Mouse (Mus musculus) liver (tissue): ENCODE measurements around the gene Ep400.

Experiments
- DNase-seq: peaks from one replicate; pipeline ENCODE4 v3.0.0-alpha.2; 2020; ENCODE audit warnings: mixed read lengths

The Ep400 gene

DNA sequence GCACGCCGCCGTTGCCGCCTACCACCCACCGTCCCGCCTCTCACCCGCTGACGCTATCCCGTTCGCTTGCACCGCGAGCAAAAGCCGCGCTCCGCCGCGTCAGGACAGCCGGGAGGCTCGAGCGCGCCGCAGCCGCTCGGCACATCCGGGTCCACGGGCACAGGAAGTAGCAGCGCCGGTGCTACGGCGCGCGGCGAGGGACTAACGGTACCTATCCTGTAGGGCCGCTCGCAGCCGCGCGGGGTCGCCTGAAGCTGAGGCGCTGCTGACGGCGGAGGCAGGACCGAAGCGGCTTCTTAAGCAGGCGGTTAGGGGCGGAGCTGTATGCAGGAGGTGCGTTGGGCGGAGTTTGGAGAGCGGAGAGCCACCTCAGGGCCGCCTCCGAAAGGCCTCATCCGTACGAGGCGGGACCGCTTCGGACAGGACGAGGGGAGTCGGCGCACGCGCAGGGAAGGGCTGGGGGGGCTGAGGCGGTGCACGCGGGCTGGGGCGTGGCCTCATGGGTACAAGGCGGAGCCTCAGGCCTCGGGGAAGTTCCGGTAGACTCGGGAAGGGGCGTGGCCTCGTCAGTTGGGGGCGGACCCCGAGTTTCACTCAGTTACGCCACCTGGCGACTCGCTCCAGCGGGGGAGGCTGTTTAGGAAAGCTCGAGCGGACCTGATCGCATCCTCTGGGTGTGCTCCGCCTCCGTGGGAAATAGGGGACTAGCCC, at the start of gene Ep400:
TSS of gene Ep400 (minus strand) at position 270 of the 711 bp plus-strand sequence.
- DNase-seq = peak; percentile 100

DNA sequence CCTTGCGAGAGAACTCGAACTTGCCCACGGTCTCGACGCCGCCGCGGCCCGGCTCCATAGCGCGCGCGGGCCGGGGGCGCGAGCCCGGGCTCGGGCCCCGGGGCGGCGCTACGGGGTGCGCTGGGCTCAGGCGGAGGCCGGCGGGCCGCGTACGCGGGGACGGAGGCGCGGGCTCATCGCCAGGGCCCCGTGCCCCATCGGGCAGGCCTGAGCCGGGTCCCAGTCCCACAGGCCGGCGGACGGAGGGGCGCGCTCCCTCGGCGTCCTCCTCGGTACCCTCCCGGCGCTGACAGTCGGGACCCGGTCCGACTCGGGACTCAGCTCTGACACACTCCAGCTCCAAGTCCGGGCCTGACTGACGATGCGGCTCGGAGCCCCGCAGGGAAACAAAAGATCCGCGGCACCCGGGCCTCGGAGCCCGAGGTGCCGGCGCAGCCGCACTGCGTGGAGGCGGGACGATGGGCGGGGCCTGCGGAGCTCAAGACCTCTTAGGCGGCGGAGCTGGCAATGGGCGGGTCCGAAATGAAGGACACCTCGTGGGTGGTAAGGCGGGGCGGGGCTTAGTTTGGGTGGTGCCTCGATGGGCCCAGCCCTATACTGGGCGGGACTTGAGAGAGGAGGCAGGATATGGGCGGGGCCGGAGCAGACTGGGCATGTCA, 39.3 kb upstream of the Ep400 start, which contains the start of gene Ulk1:
TSS of gene Ulk1 (minus strand) at position 431 of the 659 bp plus-strand sequence.
- peak; percentile 100 for DNase-seq

DNA sequence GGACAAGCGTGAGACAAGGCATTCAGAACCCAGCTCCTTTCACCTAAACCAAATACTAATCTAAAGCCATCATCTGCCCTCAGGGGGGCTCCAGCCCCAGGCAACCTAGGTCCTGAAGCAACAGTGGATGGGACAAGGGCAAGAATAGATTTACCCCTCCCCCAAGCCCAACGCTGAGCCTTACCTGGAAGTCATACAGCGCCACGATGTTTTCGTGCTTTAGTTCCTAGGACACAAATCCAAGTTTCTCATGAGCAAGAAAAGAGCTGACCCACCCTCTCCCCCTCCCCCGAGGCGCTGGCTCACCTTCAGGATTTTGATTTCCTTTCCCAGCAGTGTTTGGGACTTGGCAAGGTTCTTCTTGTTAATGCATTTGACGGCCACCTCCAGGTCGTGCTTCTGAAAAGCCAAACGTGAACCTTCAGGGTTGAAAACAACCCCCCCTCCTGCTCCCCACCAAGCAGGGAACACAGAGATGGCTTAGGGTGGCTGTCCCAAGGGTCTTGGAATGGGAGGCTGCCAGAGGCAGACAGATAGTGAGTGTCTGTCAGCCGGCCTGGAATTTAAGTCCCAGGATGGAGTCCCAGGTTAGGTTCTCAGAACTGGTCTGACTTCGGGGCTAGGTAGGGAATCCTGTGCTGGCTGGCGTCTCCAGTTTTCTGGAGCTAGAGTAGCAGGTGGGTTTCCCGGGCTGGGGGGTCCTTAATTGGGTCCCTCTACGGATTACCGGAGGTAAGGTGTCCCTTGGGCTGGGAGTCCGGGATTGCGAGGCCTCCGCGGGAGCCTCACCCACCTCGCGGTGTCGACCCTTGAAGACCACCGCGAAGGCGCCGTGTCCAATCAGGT, 38.5 kb upstream of the Ep400 start:
- DNase-seq = no peak

DNA sequence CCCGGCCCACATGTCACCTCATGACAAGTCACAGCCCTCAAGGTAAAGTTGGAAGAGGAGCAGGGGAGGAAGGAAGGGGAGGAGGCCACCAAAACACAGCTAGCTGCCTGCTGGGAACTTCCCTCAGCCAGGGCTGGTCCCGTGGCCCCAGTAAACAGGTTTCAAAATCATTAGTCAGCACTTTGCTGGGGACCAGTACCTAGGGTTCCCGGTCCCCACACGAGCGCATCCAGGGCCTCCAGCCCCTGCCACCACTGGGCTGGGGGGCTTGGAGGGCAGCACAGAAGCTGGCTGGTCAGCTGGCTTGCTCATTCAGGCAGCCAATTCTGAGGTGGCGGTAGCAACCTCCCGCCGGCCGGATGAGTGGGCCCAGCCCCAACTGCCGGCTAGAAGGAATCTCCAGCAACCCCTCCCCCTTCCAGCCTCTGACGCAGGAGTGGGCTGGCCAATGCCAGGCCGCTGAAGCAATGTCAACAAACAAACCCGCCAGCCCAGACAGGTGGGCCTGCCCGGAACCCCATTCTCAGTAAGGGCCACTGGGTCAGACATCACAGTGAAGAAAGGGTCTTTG, 37.6 kb upstream of the Ep400 start:
- DNase-seq = peak; percentile 91

DNA sequence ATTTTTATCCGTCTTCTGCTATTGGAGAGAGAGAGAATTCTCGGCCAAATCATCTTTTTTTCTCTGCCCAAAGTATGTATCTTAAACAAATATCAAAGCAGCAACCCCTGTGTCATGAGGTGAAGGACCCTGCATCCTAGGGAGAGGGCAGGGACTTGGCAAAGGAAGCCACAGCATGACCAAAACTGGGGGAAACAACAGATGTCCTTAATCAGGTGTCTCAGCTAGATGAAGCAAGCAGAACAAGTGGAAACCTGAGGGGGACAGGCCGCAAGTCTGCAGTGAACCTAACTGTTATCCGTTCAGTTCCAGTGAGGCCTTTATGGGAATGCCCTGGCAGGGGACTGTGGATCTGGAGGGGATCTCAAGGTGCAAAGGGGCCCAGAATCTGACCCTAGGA, 36.9 kb upstream of the Ep400 start:
- no peak for DNase-seq

DNA sequence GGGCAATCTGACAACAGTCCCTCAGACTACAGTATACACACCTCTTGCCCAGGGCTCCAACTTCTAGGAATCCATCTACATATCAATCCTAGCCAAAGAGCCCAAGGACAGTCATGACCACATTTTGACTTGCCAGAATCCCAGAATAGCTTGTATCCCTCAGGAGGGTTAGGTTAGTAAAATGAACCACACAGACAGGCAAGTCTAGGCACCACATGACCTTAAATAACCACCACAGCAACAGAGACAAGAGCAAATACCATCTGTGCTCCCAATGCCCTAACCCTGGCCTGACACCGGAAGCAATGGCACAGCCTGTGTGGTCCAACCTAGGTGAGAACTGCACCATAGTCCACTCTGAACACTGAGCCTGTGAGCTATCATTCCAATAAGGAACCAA, 36.2 kb upstream of the Ep400 start:
- no peak for DNase-seq

DNA sequence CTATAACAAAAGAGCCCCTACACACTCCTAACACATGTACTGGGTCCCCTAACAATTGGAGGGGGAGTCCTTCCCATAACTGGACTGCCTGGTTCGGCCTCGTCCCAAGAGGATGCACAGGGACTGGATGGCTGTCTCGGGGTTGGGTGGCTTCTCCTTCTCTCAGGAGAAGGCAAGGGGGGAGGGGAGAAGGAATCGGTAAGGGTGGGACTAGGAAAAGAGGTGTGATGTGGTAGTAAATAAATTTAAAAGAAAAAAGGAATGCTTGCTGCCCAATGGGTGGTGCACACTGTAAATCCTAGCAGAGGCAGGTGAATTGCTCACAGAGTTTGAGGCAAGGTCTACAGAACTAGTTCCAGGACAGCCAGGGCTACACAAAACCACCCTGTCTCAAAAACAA, 35.6 kb upstream of the Ep400 start:
- no peak for DNase-seq

DNA sequence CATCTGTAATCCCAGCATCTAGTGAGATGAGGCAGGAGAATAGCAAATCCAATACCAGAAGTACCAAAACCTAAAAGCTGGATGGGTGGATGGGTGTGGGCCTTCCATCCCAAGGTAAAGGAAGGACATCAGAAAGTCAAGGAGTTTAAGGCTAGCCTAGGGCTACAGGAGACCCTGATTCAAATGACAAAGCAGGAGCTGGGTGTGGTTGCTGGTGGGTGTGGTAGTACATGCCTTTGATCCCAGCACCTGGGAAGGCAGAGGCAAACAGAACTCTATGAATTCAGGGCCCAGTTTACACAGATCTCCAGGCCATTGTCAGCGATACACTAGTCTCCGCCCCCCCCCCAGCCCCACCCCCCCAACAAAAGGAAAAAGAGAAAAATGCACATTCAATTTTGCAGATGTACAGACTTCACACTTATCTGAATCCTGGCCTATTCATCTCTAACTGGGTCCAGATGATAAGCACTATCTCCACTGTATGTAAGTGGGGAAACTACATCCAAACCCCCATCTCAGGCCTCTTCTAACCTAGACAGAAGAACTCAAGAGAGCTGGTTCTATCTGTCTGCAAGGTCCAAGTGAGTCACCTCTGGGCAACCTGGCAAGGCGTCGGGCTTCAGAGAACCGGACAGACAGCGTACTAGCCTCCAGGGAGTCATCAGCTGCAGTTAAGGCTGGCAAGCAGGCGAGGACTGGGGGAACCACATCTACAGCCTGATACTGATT, 33.7 kb upstream of the Ep400 start:
- no peak for DNase-seq

DNA sequence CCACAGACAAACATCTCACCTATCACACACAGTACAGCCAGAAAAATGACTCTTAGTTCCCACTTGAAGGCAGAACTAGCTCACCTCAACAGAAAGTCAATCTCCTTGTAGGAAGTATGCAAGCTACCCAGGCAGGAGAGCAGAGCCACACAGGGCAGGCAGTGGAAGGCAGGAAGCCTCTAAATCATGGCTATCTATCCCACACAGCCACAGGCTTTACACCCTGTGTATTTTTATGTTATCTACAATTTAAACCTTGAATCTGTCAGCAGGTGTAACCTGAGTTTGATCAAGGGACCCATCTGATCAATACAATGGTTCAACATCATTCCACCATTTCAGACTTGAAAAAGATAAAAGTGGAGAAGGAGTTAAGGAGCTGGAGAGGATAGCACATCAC, 32.3 kb upstream of the Ep400 start:
- no peak for DNase-seq

DNA sequence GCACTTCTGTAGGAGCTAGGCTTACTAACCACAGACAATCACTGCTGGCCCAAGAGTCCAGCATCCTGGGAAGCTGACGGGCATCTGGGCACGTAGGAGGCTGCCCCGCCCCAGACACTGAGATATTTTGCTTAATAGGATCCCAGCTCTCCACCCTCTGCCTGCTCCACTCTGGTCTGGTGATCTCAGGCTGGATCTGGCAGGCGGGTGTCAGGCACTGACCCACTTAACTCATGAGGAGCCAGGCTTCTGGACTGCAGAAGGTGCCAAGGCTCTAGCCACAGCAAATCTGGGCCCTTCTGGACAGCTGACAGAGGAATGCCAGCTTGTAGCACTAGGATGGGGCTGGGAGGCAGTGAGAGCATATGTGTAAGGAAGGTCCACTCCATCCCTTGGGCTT, 31.7 kb upstream of the Ep400 start:
- no peak for DNase-seq

DNA sequence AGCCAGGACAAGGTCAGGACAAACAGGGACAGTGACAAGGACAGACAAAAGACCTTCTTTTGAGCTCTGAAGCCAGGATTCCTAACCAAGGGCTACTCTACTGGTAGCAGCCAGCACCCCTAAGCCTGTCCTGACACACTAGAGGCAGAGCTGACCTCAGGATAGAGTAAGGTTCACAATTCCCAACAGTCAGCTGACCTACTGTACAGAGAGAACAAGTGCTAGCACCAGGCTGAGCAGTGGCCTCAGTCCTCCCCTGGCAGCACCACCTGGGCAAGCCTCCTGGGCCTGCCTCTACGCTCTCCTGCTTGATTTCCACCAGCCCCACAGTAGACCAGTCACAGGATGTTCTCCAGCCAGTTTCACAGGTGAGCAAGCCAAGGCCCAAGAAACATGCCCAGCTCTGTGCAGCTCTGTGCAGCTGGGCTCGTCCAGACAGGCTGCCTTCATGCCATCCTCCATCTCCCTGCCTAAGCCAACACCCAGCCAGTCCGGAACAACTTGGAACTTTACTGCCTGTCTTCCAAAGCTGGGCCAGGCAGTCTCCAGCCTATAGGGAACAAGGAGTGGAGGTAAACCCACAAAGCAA, 30.6 kb upstream of the Ep400 start:
- DNase-seq = no peak

DNA sequence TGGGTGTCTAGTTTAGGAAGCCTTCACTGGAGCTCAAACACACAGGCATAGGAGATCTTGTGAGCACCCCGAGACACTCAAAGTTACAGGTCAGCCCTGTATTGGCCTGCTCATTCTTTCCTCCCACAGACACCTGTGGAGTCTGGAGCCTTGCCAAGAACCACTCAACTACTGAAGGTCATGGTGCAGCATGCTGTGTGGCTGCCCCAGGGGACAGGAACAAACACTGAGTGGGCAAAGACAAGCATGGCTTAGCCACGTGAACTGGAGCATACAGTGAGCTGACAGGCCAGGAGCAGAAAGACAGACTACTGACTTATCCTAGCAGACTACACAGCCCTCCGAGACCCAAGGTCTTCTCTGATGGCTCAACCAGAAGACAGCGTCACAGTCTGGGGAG, 27.2 kb upstream of the Ep400 start:
- DNase-seq = peak; percentile 56

DNA sequence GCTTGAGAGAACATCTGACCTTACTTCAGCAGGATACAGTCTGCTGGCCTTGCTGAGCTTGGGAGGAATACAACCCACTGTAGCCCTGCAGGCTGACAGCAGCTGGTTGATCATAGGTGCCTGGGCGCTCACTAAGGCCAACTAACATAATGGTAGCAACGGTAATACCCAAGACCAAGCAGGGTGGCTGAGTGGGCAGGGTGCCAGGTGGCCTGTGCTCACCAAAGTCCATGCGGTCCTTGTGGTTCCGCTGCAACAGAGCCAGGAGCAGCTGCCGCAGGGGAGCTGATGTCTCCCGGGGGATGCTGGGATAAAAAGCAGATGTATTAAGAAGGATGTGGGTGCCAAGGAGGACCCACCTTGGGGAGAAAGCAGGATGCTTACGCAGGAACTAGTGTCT, 23.8 kb upstream of the Ep400 start:
- no peak for DNase-seq

DNA sequence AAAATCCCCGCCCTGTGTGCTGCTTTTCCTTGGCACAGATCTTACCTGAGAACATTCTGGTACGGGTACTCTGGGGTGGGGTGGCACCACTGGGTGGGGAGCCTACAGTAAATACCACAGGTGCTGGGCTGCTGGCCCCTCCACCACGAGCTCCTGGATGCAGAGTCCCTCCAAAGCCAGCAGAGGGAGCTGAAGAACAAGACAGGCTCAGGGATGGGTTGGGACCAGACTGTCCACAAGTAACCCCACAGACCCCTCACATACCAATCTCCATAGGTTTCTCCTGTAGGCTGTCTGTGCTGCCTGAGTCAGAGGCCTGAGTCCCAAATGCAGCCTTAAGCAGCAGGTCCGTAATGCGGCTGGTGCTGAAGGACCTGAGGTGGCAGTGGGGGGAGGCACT, 18.2 kb upstream of the Ep400 start:
- DNase-seq = peak; percentile 51

DNA sequence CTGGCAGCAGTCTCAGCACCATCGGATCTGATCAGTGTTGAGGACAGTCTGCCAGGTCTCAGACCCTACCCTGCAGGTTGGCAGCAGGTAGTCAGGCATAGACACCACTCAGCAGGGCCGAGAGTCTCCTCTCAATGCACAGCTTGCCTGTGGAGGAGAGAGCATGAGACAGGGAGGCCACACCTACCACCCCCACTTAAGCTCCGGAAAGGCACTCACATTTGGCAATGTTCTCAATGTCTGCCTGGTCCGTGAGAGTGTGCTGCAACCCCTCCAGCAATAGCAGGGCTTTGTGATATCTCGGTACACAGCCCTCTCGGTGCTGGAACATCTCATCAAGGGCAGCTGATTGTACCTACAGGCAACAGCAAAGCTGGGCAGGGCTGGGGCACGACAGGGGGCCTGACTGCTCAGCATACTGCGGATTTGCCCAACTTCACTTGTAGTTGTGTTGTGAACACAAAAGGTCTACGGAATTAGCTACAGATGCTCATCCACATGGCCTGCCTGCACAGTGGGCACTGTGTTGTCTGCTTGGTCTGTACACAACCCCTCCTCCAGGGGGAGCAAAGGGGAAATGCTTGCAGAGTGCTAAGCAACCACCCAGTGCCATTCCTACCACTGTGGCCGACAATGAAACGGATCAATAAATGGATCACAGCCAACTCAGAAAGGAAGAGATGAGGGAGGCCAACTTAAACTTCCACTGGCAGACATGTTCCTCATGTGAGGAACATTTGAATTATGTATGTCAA, 15.7 kb upstream of the Ep400 start:
- peak; percentile 36 for DNase-seq

DNA sequence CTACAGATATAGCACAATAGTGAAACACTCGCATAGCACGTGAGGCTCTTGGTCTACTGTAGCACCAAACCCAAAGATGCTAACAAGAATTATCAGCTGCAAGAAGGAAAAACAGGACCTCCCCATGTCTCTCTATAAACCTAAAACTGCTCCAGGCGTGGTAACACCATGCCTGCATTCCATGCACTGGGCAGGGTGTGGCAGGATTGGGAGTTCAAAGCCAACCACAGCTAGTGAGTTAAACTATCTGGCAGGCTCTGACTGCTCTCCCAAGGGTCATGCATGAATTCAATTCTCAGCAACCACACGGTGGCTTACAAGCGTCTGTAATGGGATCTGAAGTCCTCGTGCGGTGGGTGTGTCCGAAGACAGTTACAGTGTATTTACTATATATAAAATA, 12.6 kb upstream of the Ep400 start:
- DNase-seq = no peak

DNA sequence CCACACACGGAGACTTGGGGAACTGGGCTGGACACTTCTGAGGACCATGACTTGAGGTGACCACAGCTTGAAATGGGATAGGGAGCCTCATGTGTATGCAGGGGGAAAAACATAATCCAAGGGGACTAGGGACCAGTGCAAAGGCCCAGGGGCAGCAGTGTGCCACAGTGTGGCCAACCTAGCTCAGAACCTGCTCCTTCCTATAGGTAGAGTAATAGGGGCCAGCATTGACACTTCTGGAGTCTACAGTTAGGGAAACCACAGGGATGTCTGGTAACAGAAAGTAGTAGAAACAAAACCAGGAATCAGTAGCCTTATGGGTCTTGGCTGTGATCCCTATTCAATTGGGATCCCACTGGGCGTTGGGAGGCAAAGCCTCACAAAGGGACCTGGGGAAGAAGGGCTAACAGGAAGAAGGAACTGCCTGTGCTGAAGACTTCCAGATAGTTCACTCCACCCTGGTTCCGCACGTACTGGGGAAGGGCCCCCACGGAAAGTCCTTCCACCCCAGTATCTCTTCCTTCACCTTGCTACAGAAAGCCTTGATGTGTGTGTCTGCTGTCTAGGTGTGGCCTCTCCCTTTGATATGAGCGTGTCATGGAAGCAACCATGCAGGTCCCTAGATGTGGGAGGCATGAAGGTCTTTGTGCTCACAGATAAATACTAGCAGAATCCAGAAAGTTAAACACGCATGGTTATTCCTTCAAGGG, 11.2 kb upstream of the Ep400 start:
- peak; percentile 64 for DNase-seq

DNA sequence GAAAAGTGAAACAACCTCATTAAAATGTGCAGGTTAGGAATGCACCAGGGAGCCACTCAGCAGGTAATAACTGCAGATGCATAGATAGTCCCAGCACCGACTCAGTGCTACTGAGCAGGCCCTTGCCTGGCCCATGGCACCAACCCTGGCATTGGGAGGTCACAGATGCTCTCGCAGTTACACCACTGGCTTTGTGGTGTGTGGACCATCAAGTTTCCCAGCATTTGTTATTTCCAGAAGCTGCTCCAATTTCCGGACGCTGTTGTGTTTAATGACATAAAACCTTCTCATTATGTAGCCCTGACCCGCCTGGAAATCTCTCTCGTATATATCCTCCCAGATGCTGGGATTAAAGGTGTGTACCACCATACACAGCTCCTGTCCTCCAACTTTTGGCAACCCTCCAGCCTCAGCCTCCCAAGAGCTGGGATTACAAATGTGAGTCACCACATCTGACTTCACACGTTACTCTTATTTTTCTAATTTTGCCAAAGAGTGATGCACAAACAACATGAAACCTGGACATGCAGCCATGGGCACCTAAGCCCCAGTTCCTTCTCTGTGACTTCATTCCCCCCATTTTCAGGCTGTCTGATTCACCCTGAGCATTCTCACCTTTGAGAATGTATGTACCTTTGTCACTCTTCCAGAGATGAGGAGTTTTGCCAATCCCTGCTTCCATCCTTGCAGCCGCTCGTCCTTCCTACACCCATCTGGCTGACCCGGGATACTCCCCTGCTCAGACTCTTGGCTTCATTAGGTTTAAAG, 10.4 kb upstream of the Ep400 start:
- DNase-seq = no peak

DNA sequence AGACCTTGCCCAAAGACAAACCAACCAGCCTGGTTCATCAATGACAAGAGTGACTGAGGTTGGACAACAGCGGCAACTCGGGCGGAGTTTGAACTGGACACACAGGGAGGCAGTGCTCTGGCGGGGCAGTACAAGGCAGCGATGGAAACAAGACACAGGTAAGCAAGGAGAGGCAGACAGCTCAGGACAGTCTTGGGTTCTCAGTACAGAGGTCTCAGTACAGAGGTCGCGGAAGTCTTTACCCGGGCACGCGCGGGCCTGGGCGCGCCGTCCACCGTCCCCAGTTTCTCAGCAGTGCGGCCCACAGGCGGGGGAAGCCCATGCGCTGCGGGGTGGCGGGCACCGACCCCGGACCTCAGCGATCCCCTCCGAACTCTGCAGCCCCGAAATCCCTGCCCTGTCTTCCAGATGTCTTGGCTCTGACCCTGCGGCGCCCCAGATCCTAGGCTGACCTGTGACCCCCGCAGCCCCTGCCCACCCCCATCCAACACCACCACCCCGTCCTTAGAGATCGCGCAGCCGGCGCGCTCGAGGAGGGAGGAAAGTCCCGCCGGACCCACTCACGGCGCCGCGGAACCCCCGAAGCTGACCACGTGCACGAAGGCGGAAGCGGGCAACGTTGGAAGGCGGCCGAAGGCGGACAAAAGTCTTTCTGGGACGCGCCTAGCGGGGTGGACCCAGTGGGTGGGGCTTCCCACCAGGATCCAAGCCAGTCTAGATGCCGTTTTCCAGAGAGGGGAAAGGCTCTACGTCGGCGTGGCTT, 9.7 kb upstream of the Ep400 start, which contains the start of gene Pus1:
TSS of gene Pus1 (minus strand) at position 662 of the 763 bp plus-strand sequence.
- DNase-seq = peak; percentile 91
